Mouse (Mus musculus): ENCODE results near the gene Hist1h2af.
"Not testable (repeated sequence)": the region's sequence is repeated elsewhere in the genome, so short reads cannot be mapped to it uniquely, and the experiment has no call there.

Hist1h2af gene

DNA sequence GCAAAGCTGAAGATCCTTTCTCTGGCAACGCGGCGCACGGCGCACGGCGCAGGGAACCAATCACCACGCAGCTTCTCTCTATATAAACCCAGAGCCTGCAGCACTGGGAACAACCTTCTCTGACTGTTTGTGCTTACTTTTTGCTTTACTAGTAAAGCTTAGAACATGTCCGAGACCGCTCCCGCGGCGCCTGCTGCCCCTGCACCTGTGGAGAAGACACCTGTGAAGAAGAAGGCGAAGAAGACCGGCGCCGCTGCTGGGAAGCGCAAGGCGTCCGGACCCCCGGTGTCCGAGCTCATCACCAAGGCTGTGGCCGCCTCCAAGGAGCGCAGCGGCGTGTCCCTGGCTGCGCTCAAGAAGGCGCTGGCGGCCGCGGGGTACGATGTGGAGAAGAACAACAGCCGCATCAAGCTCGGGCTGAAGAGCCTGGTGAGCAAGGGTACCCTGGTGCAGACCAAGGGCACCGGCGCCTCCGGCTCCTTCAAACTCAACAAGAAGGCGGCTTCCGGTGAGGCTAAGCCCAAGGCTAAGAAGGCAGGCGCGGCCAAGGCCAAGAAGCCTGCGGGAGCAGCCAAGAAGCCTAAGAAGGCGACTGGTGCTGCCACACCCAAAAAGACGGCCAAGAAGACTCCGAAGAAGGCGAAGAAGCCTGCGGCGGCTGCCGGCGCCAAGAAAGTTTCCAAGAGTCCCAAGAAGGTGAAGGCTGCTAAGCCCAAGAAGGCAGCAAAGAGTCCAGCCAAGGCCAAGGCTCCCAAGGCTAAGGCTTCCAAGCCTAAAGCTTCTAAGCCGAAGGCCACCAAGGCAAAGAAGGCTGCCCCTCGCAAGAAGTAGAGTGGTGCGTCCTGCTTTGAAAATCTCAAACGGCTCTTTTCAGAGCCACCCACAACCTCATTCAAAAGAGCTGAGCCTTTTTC lies 21.5 kb downstream of the Hist1h2af start:
- DNase-seq (ENCODE audit: low read depth, low spot score) = no peak

GRCm38 (mm10) chr13:23555839-23556416 lies 22.2 kb downstream of the Hist1h2af start:
- DNase-seq (ENCODE audit: low read depth, low spot score) = peak; percentile 96

- no peak for DNase-seq (ENCODE audit: low read depth, low spot score)
These were observed 23.2 kb downstream of the Hist1h2af start for GRCm38 (mm10) chr13:23556906-23557305.

GRCm38 (mm10) chr13:23560699-23561098 lies 27.0 kb downstream of the Hist1h2af start:
- DNase-seq (ENCODE audit: low read depth, low spot score) = not testable (repeated sequence)

GRCm38 (mm10) chr13:23561531-23561882 lies 27.8 kb downstream of the Hist1h2af start:
- DNase-seq (ENCODE audit: low read depth, low spot score) = not testable (repeated sequence)

DNA sequence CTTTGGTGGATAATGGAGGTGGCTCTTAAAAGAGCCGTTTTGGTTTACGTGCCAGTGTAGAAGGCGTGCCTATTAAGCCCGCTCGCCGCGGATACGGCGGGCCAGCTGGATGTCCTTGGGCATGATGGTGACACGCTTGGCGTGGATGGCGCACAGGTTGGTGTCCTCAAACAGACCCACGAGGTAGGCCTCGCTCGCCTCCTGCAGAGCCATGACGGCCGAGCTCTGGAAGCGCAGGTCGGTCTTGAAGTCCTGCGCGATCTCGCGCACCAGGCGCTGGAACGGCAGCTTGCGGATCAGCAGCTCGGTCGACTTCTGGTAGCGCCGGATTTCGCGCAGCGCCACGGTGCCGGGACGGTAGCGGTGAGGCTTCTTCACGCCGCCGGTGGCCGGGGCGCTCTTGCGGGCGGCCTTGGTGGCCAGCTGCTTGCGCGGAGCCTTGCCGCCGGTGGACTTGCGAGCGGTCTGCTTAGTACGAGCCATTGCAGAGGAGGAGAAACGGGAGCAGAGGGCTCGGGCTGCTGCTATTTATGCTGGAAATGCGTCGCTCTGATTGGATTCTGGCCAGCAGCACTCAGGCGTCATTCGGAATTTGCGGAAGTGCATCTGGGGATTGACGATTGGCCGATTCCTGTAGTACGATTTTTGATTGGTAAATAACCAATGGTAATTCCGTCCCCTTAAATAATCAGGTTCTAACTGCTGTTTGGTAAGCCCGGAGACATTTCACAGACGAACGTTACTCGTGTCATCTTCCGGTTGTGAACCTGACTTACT lies 28.4 kb downstream of the Hist1h2af start, which contains the start of gene Hist1h3e:
TSS of gene Hist1h3e (minus strand) at position 487 of the 777 bp plus-strand sequence.
- DNase-seq (ENCODE audit: low read depth, low spot score) = peak; percentile 100

DNA sequence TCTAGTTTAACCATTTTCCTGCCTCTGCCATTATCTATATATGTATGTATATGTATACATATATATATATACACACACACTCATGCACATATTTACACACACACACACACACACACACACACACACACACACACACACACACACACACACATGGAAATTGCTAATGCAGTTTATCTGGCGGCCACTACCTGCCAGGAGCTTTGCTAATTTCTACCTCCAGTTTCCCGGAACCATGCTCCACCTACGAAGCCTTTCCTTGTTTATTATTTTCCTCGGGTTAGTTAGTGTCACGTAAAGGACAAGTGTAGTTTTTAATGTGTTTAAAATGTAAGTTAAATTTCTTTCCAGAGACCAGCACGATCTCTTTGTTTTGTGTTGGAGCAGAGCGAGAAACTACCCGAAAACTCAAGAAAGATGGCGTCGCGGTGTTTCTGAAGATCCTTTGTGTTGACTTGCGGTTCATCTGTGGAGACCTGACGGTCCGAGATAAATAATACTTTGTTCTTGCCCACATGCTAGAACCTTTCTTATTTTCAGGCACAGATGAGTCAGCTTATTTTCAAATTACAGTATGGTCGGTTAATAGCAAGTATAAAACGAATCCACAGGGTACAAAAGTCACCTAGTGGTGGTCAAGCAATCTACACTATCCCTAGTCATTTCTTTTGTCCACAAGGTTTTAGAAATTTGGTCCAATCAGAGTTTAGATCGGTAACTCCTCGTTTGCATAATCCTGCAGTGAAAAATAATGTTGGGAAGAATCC lies 29.2 kb downstream of the Hist1h2af start:
- DNase-seq (ENCODE audit: low read depth, low spot score) = peak; percentile 85

DNA sequence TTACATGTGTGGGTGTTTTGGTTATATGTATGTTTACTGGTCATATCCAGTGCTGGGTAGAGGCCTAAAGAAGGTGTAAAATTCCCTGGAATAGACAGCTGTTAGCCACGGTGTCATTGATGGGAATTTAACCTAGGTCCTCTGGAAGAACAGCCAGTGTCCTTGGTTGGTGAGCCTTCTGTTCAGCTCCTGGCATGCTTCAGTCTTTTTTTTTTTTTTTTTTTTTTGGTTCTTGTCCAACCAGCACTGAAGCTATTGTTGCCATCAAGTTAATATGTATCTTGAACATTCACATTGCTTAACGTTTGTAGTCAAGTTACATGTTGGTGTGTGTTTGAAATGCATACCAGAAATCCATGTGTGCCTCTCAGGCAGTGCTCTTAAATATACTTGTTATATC lies 30.8 kb downstream of the Hist1h2af start:
- no peak for DNase-seq (ENCODE audit: low read depth, low spot score)

DNA sequence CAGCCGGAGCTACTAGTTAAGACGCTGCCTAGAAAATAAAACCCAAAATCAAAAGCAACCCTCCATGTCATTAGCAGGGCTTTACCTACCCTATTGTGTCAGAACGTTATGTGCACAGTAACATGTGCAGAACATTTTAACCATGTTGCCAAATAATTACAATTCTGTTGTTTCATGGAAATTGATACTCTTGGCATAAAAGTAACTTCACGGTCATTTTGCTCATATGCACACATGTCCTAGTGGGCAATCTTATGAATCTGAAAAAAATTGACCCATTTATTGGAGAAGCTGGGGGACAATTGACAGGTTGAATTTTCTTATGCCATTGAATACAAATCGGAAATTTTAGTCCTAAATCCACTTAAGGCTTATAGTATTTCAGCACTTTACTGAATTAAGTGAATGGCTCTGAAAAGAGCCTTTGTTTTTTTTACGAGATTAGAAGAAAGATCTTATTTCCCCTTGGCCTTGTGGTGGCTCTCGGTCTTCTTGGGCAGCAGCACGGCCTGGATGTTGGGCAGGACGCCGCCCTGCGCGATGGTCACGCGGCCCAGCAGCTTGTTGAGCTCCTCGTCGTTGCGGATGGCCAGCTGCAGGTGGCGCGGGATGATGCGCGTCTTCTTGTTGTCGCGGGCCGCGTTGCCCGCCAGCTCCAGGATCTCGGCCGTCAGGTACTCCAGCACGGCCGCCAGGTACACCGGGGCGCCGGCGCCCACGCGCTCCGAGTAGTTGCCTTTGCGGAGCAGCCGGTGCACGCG lies 36.7 kb downstream of the Hist1h2af start:
- DNase-seq (ENCODE audit: low read depth, low spot score) = not testable (repeated sequence)

- DNase-seq (ENCODE audit: low read depth, low spot score) = peak; percentile 99
These were observed 37.4 kb downstream of the Hist1h2af start, which contains the start of the genes Hist1h2ae and Hist1h2bg for GRCm38 (mm10) chr13:23571022-23571503. TSS of gene Hist1h2ae (minus strand) at chr13:23571220. TSS of gene Hist1h2bg (plus strand) at chr13:23571396.

DNA sequence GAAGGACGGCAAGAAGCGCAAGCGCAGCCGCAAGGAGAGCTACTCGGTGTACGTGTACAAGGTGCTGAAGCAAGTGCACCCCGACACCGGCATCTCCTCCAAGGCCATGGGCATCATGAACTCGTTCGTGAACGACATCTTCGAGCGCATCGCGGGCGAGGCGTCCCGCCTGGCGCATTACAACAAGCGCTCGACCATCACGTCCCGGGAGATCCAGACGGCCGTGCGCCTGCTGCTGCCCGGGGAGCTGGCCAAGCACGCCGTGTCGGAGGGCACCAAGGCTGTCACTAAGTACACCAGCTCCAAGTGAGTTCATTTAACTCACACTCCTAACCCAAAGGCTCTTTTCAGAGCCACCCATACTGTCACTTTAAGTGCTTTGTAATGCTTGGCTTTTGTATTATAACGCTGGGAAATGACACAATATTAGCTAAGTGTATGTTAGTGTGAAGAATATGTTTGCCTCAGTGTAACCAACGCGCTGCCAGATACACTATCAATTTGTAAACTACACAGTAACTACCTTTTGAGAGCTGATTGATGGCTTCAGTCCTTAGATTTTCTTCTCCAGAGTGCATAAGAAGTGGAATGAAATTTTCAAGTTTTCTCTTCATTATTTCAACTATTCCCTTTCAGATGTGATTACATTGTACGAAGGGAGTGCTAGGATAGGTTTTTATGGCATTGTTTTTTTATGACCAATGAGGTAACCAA lies 38.0 kb downstream of the Hist1h2af start:
- DNase-seq (ENCODE audit: low read depth, low spot score) = not testable (repeated sequence)

GRCm38 (mm10) chr13:23572218-23573033 lies 38.7 kb downstream of the Hist1h2af start:
- no peak for DNase-seq (ENCODE audit: low read depth, low spot score)

DNA sequence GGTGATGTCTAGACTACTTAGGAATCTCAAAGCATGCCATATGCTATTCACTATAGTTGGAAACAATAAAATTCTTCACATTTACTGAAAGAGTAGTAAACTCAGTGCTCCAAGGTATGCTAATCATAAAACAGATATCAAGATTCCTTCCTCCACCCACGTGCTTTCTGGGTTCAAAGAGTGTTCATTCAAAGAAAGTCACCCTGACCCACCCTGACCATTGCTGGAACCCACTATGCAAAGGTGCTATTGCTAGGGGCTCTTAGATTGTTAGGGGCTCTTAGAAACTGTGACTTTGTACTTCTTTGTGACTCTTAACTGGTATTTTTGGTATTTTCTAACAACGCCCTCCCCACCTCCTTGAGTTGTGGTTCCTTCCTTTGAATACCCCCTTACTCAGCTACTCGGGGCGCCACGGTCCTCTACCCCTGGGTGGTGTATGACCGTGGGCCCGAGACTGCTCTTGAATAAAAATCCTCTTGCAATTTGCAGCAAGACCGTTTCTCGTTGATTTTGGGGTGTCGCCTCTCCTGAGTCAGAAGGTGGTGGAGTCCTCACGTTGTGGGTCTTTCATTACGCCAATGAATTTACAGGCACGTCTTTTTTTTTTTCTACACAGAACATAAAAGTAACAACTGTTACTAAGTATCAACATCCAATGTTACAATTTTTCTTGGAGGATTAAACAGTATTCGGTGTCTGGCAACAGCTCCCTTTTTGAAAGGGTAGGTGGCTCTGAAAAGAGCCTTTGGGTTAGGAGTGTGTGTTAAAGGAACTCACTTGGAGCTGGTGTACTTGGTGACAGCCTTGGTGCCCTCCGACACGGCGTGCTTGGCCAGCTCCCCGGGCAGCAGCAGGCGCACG lies 39.6 kb downstream of the Hist1h2af start:
- DNase-seq (ENCODE audit: low read depth, low spot score) = not testable (repeated sequence)

GRCm38 (mm10) chr13:23573898-23574524 lies 40.3 kb downstream of the Hist1h2af start, which contains the start of the genes Hist1h2bf and Hist1h2ad:
TSS of gene Hist1h2bf (minus strand) at chr13:23574196.
TSS of gene Hist1h2ad (plus strand) at chr13:23574381.
- DNase-seq (ENCODE audit: low read depth, low spot score) = peak; percentile 99

DNA sequence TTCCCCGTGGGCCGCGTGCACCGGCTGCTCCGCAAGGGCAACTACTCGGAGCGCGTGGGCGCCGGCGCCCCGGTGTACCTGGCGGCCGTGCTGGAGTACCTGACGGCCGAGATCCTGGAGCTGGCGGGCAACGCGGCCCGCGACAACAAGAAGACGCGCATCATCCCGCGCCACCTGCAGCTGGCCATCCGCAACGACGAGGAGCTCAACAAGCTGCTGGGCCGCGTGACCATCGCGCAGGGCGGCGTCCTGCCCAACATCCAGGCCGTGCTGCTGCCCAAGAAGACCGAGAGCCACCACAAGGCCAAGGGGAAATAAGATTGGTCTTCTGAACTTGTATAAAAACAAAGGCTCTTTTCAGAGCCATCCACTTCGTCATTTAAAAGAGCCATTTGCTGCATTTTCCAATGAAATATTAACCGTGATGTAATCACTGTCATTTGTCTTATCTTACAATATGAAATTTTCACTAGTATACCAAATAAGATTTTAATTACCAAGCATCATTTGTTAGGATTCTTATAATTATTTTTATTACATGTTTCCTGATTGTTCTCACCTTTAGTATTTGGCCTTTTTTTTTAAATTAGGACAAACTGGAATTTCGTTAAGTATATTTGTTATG lies 41.0 kb downstream of the Hist1h2af start:
- DNase-seq (ENCODE audit: low read depth, low spot score) = not testable (repeated sequence)

GRCm38 (mm10) chr13:23575271-23575851 lies 41.7 kb downstream of the Hist1h2af start, which contains the start of gene Hist1h3d:
TSS of gene Hist1h3d (plus strand) at chr13:23575763.
- peak; percentile 87 for DNase-seq (ENCODE audit: low read depth, low spot score)

All from telencephalon, adult 2 months (tissue).